Mouse (Mus musculus) skeletal muscle tissue, postnatal 0 days (tissue): ENCODE measurements around the gene Morc2b. TPM values are rescaled to one million over a fixed set of nuclear protein-coding genes. Genes with fewer than 3 reads are reported as not detected.

Experiments
- polyA plus RNA-seq: library from polyadenylated mRNA; unstranded; fragments of >200 nt; fragmentation: Nextera tagmentation; extraction: Ambion mirVana; gene quantifications from 2 replicates; pipeline ENCODE4 v1.2.1, GENCODE M21; 2015

The Morc2b gene
- polyA plus RNA-seq = 0.08 TPM in 1 of 2 replicates, not detected in the other

DNA sequence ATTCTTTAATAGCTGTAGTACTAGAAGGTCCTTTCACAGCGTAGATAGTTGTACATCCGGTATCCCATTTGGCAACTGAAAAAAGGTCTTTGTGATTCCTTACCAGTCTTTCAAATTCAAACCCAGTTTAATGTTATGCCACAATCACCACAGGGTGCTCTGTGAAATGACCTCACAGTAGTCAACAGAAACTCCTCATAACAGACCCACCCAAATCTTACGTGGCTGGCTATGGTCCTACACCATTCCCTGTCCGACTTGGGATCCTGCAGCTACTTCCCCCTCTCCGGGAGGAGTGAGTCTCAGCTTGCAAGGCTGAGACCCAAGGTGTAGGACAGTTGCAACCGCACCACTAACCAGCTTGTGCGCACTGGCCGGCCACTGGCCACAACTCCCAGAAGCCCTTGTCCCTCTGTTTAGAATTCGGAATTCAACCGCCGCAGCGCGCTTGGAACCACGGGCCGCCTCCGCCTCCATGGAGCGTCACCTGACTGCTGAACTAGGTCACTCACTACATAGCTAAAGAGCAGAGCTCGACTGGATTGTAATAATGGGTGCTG is at the start of gene Morc2b:
Gene Morc2b (minus strand): TSS at position 423 of the 560 bp plus-strand sequence.

DNA sequence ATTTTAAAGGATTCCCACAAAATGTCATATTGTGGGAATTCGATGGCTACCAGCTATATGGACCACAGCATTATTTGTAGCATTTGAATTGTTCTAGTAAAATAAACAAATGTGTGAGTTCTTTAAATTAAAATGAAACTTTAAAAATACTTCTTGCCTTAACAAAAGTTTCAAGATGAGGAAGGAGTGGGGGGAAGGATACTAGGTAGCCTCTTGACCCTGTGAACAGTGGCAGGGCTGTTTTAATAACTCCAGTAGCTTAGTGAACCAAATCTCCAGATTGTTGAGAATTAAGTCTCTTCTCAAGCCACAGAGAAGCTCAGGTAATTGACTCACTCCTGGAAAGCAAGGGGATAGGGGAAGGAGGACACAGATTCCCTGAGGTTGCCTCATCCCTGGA is 28.7 kb upstream of the Morc2b start, which contains the start of gene Olfr55:
Gene Olfr55 (plus strand): TSS at position 301 of the 400 bp plus-strand sequence.

DNA sequence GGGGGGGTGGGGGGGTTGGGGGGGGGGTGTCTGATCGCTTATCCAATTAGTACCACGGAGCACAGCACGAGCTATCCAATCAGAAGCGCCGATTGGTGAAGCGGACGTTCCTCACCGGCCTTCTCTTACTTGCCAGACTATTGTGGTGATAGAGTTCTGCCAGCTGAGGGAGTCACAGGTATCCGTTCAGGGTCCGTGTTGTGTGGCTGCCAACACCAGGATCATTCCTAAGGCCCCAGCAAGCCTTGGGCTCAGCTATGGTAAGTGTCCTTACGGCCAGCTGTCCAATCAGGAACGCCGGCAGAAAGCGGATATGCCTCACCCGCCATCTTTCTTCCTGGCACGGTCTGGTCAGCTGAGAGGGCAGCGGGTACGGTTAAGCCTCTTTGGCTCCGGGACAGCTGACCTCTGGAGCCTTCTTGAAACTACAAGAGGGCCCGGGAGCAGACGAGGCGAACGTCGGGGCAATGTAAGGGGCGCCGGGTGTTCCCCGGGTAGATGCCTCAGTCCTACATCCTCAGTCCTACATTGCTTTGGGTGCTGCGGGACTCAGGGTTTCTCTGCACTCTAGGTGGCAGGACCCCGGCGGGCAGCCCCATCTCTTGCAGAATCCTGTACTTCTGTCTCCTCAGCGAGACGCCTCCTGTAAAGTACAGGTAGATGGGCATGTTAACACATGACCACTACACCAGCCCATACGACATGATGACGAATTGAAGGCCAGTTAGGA is 50.1 kb downstream of the Morc2b start, which contains the start of gene Zfp563:
Gene Zfp563 (plus strand): TSS at position 91 of the 730 bp plus-strand sequence.

GRCm38 (mm10) chr17:33067958-33068357 is 71.5 kb downstream of the Morc2b start, which contains the start of gene 4921501E09Rik:
TSS of gene 4921501E09Rik (minus strand) at chr17:33068058.

Other genes with a start within 250 kb of the Morc2b start
- 3.9 and 4.1 TPM in 2 replicates for gene Zfp870, start 248.0 kb downstream of the Morc2b start, polyA plus RNA-seq
- gene Cyp4f14, start 222.3 kb downstream of the Morc2b start, polyA plus RNA-seq = not detected in 2 replicates
- gene Cyp4f13, start 192.3 kb downstream of the Morc2b start, polyA plus RNA-seq = 8.7 and 9.8 TPM in 2 replicates
- gene Zfp472, start 173.9 kb downstream of the Morc2b start, polyA plus RNA-seq = 3.3 and 3.9 TPM in 2 replicates
- gene Zfp952, start 146.6 kb downstream of the Morc2b start, polyA plus RNA-seq = 4.8 and 5.4 TPM in 2 replicates
- gene Zfp763, start 106.3 kb downstream of the Morc2b start, polyA plus RNA-seq = 3.4 and 3.5 TPM in 2 replicates
- not detected in 2 replicates for gene 4921501E09Rik, start 71.6 kb downstream of the Morc2b start, polyA plus RNA-seq
- gene Zfp563, start 50.4 kb downstream of the Morc2b start, polyA plus RNA-seq = 3.0 and 3.2 TPM in 2 replicates
- not detected in 2 replicates for gene Olfr55, start 28.8 kb upstream of the Morc2b start, polyA plus RNA-seq
- not detected in 2 replicates for gene Olfr239, start 51.6 kb upstream of the Morc2b start, polyA plus RNA-seq
- 0.03 and 0.04 TPM in 2 replicates for gene Olfr1564, start 82.0 kb upstream of the Morc2b start, polyA plus RNA-seq
- 7.2 and 7.4 TPM in 2 replicates for gene Zfp955a, start 115.5 kb upstream of the Morc2b start, polyA plus RNA-seq
- gene Olfr63, start 125.0 kb upstream of the Morc2b start, polyA plus RNA-seq = not detected in 2 replicates
- 6.5 and 6.8 TPM in 2 replicates for gene Zfp955b, start 149.9 kb upstream of the Morc2b start, polyA plus RNA-seq
- gene Zfp81, start 219.2 kb upstream of the Morc2b start, polyA plus RNA-seq = 3.4 and 4.2 TPM in 2 replicates